Mouse (Mus musculus) activated CD4-positive, CD25-positive, alpha-beta regulatory T cell, adult 4 months (primary cell): Measurements from ENCODE around the gene Hist1h3b. TPM values are rescaled to one million over a fixed set of nuclear protein-coding genes. Genes with fewer than 3 reads are reported as not detected.

ENCODE experiments used
- ATAC-seq: one replicate; pipeline ENCODE4 v1.8.0; 2017
- polyA plus RNA-seq, 2 experiments: library from polyadenylated mRNA; unstranded; fragments of 100-300 nt; shearing (Covaris generic); gene quantifications; one replicate each; pipeline ENCODE4 v1.2.1; 2017

Gene Hist1h3b
- polyA plus RNA-seq, 2 experiments from 2014 or later = not detected

- ATAC-seq = no peak
Measured at GRCm38 (mm10) chr13:23799405-23799804, 47.3 kb downstream of the Hist1h3b start.

Other genes with a start within 250 kb of the Hist1h3b start
- gene Hist1h4h, start 221.2 kb upstream of the Hist1h3b start, polyA plus RNA-seq = 1 to 10 TPM; 2.7 to 3.2 TPM
- not detected for gene Hist1h2af, start 218.4 kb upstream of the Hist1h3b start, polyA plus RNA-seq
- gene Hist1h3g, start 216.8 kb upstream of the Hist1h3b start, polyA plus RNA-seq = 1 to 10 TPM in 1 of 2 experiments, not detected in 1; 1.1 TPM
- under 1 TPM in 1 of 2 experiments, not detected in 1; 0.38 TPM for gene Hist1h2bh, start 208.9 kb upstream of the Hist1h3b start, polyA plus RNA-seq
- gene Hist1h3f, start 208.2 kb upstream of the Hist1h3b start, polyA plus RNA-seq = 1 to 10 TPM in 1 of 2 experiments, not detected in 1; 1.1 TPM
- 1 to 10 TPM in 1 of 2 experiments, not detected in 1; 2.8 TPM for gene Hist1h4f, start 200.6 kb upstream of the Hist1h3b start, polyA plus RNA-seq
- under 1 TPM; 0.31 to 0.79 TPM for gene Hist1h1d, start 199.0 kb upstream of the Hist1h3b start, polyA plus RNA-seq
- 1 to 10 TPM in 1 of 2 experiments, under 1 TPM in 1; 0.86 to 1.6 TPM for gene Hist1h3e, start 189.9 kb upstream of the Hist1h3b start, polyA plus RNA-seq
- gene Hist1h2ae, start 181.0 kb upstream of the Hist1h3b start, polyA plus RNA-seq = 10 to 100 TPM; 26.7 to 59.1 TPM
- 1 to 10 TPM; 4.0 to 5.7 TPM for gene Hist1h2bg, start 180.9 kb upstream of the Hist1h3b start, polyA plus RNA-seq
- gene Hist1h2bf, start 178.1 kb upstream of the Hist1h3b start, polyA plus RNA-seq = under 1 TPM in 1 of 2 experiments, not detected in 1; 0.83 TPM
- 1 to 10 TPM in 1 of 2 experiments, not detected in 1; 2.3 TPM for gene Hist1h2ad, start 177.9 kb upstream of the Hist1h3b start, polyA plus RNA-seq
- gene Hist1h3d, start 176.5 kb upstream of the Hist1h3b start, polyA plus RNA-seq = not detected
- 10 to 100 TPM; 36.8 to 39.3 TPM for gene Hist1h4d, start 170.7 kb upstream of the Hist1h3b start, polyA plus RNA-seq
- 1 to 10 TPM; 1.5 to 1.7 TPM for gene Hist1h2be, start 131.1 kb upstream of the Hist1h3b start, polyA plus RNA-seq
- 10 to 100 TPM; 11.9 to 13.5 TPM for gene Hist1h1e, start 129.7 kb upstream of the Hist1h3b start, polyA plus RNA-seq
- gene Hist1h2ac, start 68.3 kb upstream of the Hist1h3b start, polyA plus RNA-seq = under 1 TPM in 1 of 2 experiments, not detected in 1; 0.28 TPM
- gene Hist1h2bc, start 68.1 kb upstream of the Hist1h3b start, polyA plus RNA-seq = 1 to 10 TPM in 1 of 2 experiments, under 1 TPM in 1; 0.85 to 5.4 TPM
- gene Hist1h1t, start 56.5 kb upstream of the Hist1h3b start, polyA plus RNA-seq = not detected
- 1 to 10 TPM in 1 of 2 experiments, under 1 TPM in 1; 0.57 to 7.4 TPM for gene Hist1h4c, start 53.8 kb upstream of the Hist1h3b start, polyA plus RNA-seq
- under 1 TPM in 1 of 2 experiments, not detected in 1; 0.80 TPM for gene Hfe, start 41.4 kb upstream of the Hist1h3b start, polyA plus RNA-seq
- 10 to 100 TPM in 1 of 2 experiments, 1 to 10 TPM in 1; 5.3 to 15.2 TPM for gene Hist1h1c, start 13.5 kb upstream of the Hist1h3b start, polyA plus RNA-seq
- 1 to 10 TPM in 1 of 2 experiments, not detected in 1; 2.4 TPM for gene Hist1h3c, start 6.7 kb upstream of the Hist1h3b start, polyA plus RNA-seq
- gene Hist1h2bb, start 5.5 kb upstream of the Hist1h3b start, polyA plus RNA-seq = under 1 TPM in 1 of 2 experiments, not detected in 1; 0.73 TPM
- gene Hist1h2ab, start 1.1 kb upstream of the Hist1h3b start, polyA plus RNA-seq = 1 to 10 TPM; 9.5 to 10.0 TPM
- 1 to 10 TPM in 1 of 2 experiments, not detected in 1; 2.8 TPM for gene Hist1h4b, start 4.7 kb downstream of the Hist1h3b start, polyA plus RNA-seq
- 1 to 10 TPM in 1 of 2 experiments, not detected in 1; 3.1 TPM for gene Hist1h4a, start 9.0 kb downstream of the Hist1h3b start, polyA plus RNA-seq
- 1 to 10 TPM in 1 of 2 experiments, under 1 TPM in 1; 0.73 to 1.7 TPM for gene Hist1h3a, start 10.1 kb downstream of the Hist1h3b start, polyA plus RNA-seq
- 1 to 10 TPM; 5.1 to 7.8 TPM for gene Hist1h1a, start 11.4 kb downstream of the Hist1h3b start, polyA plus RNA-seq
- gene Trim38, start 17.6 kb downstream of the Hist1h3b start, polyA plus RNA-seq = not detected
- gene Slc17a2, start 54.7 kb downstream of the Hist1h3b start, polyA plus RNA-seq = not detected
- gene Slc17a3, start 87.2 kb downstream of the Hist1h3b start, polyA plus RNA-seq = not detected
- not detected for gene Slc17a1, start 115.5 kb downstream of the Hist1h3b start, polyA plus RNA-seq
- gene Slc17a4, start 162.7 kb downstream of the Hist1h3b start, polyA plus RNA-seq = not detected
- gene Hist1h2ba, start 181.9 kb downstream of the Hist1h3b start, polyA plus RNA-seq = not detected
- gene Hist1h2aa, start 182.2 kb downstream of the Hist1h3b start, polyA plus RNA-seq = not detected
- not detected for gene Scgn, start 238.9 kb downstream of the Hist1h3b start, polyA plus RNA-seq